Mouse (Mus musculus) ovary, postnatal 10 days (tissue): Measurements from ENCODE around the gene Sptbn1.

Experiments used
- DNase-seq: peaks from one replicate; pipeline ENCODE4 v3.0.0; 2022; ENCODE audit warnings: low spot score

Gene Sptbn1

GRCm38 (mm10) chr11:30166551-30166922 lies 101.4 kb downstream of the Sptbn1 start:
- DNase-seq = no peak

DNA sequence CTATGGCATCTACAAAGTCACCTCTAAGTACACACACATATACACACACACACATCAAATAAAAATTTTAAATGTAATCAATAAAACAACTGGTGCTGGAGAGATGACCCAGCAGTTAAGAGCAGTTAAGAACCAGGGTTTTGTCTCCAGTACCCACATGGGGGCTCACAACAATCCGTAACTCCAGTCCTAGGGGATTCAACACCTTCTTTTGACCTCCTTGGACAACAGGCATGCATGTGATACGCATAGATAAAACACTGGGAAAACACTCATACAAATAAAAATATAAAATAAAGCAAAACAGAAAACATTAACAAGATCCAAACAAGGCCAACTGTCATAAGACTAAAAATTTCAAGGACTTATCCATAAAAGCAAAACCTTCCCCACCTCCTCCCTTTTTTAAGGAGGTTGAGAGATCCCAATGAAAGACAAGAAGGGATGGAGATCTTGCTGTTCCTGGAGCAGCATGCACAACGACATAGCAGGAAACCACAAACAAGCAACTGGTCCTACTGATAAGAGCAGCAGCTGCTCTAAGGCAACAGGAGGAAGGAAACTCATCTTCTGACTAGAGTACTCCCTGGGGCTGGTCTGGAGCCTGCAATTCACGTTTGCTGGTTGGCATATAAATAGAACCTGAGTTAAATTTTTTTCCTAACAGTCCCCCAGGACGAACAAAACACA lies 102.0 kb downstream of the Sptbn1 start:
- no peak for DNase-seq

DNA sequence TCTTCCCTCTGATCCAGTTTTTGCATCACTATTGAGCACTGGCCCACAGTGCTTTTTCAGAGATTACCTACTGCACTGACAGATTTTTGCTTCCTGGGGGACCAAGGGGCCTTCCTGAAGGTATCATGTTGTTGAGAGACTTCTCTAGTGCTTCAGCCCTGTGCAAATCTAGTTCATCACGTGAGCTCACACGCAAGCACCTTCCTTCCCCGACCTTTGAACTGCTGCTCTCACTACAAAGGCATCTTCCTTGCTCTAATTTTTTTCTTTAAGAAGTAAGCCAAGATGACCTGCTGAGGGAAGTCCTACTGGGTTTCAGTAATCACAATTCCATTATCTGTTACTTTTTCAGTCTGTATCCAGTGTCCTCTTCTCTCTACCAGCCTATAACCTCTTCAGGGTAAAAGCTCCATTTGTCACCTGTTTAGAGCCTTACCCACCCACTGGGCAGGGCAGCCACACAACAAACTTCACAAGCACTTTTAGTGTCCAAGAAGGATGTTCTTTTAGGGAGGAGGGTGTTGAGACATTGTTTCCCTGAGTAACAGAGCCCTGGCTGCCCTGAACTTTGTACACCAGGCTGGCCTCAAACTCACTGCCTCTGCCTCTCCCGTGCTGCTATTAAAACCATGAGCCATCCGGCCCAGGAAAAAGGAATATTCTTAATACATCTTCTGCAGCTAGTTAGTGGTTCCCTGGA lies 103.3 kb downstream of the Sptbn1 start:
- DNase-seq = no peak

DNA sequence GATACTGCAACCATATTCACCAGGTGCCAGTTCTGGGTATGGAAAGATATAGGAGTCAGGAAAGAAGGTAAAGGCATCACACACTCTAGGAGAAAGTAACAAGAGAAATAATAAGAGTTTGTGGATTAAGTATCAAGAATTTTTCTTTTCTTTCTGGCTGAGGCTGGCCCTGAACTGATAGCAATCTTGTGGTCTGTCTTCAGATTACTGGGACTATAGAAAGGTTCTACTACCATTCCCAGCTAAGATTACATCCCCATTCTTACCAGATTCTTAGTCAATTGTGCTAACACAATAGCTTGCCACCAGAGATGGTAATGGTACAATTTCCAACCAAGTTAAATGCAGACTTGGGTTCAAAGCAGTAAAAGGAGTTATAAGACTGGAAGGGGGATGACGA lies 104.1 kb downstream of the Sptbn1 start:
- no peak for DNase-seq

DNA sequence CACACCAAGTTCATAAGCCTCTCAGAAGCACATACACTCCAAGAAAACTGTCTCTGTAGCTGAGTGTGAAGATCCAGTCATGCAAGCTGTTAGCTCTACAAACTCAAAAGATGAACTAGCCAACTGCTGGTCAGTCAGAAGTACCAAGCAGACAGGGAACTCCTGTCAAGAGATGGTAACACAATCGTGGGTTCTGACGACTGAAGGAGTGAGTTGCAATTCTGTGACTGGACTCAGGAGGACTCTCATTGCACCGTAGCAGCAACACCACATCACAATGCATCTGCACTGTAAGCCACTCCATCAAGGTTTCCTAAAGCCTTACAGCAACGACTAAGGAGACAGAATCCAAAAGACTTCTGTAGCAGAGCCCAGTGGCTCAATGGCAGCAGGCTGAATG lies 104.9 kb downstream of the Sptbn1 start:
- no peak for DNase-seq

- DNase-seq = no peak
These were observed 106.2 kb downstream of the Sptbn1 start for GRCm38 (mm10) chr11:30161744-30162143.

GRCm38 (mm10) chr11:30161173-30161650 lies 106.8 kb downstream of the Sptbn1 start:
- DNase-seq = peak; percentile 24

- no peak for DNase-seq
These were observed 107.3 kb downstream of the Sptbn1 start for GRCm38 (mm10) chr11:30160625-30161172.

- DNase-seq = no peak
These were observed 108.3 kb downstream of the Sptbn1 start for GRCm38 (mm10) chr11:30159545-30160255.

DNA sequence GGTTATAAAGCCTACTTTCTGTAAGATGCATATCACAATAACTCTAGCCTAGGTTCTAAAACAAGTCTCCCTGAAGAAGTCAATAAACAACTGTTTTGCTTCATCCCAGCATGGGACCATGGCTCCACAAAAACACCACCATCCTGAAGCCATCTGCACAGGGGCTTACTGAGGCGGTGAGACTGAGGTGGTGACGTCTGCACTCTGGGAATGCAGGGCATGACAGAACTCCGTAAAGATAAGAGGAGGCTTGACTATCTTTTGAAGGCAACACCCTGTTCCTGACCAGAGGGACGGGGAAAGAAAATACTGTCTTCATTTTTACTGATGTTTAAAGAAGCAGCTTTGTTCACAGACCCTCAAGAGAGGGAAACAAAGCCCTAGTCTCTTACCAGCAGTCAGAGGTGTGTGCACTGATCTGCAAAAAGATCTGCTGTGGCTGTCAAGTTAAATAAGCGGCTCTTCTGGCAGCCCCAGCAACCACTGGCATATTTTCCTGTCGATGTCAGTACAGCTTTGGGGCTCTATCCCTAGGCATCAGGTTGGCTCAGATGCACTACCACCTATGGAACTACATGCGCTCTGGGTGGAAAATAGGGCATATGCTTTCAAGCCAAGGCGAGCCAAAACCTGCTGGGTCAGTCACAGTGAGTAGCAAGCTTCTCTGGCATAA lies 109.8 kb downstream of the Sptbn1 start:
- no peak for DNase-seq

DNA sequence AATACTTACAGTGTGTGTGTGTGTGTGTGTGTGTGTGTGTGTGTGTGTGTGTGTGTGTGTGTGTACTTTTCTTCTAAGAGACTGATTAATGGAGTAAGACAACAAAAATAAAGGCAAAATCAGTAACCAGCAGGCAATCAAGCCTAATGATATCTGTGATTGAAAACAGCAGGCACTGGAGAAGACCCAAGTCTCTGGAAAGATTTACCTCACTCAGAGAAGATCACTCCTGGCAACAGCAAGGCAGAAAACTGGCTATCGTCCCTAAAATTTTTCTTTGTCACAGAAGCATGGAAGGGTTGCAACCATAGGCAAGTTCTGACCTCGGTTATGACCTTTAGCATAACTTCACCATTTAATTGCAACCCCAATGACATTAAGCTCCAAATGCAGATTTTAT lies 112.1 kb downstream of the Sptbn1 start:
- DNase-seq = no peak

- DNase-seq = no peak
These were observed 113.0 kb downstream of the Sptbn1 start for GRCm38 (mm10) chr11:30154980-30155379.

- DNase-seq = no peak
These were observed 119.1 kb downstream of the Sptbn1 start for GRCm38 (mm10) chr11:30148888-30149287.

- no peak for DNase-seq
These were observed 119.6 kb downstream of the Sptbn1 start for GRCm38 (mm10) chr11:30148378-30148777.

DNA sequence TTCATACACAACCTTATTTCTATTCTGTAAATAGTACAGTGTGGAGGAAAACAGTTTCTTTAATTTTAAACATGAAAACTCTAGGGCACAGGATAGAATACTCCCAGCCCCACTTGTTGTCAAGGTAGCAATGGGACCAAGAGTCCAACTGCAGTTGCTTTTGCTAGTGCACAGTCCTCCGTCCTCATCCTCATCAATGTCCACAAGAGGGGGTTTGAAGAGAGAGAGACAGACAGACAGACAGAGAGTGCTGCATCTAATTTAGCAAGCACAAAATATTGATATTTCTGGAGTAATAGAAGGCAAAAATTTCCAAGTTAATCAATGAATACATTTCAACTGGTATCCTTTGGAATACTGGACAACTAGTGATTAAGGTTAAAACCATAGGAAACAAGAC lies 120.1 kb downstream of the Sptbn1 start:
- no peak for DNase-seq

DNA sequence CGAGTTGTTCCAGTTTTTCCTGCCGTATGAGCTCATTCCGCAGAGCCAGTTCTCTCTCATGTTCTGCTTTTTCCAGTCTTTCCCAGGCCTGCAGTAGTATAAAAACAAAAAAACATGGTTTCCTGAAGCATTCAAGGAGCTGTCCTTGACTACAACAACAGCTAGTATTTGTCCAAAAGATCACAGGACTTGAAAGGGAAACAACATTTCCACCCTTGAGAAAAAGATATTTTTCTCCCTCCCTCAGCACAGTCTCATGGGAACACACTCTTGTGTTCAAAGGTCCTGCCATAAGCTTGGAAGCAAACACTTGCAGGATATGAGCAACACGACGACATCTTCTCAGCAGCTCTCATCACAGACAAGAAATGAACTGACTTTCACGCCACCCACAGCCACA lies 124.9 kb downstream of the Sptbn1 start:
- no peak for DNase-seq

- no peak for DNase-seq
These were observed 128.7 kb downstream of the Sptbn1 start for GRCm38 (mm10) chr11:30139165-30139826.

DNA sequence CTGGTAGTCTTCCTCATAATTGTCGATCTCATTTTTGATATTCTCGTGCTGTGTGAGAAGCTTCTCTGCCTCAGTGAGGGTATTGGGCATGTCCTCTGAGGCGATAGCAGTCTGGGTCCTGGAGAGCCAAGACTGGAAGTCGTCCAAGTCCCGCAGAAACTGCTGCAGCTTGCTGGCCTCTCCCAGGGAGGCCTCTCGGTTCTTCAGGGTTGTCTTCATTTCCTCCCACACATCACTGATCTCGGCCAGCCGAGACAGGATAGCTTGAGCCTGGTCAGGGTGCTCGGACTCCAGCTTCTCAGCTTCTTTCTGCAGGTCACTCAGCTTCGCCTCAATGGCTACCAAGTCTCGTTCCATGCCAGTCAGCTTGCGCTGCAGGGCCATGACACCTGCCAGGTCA lies 130.9 kb downstream of the Sptbn1 start:
- no peak for DNase-seq

GRCm38 (mm10) chr11:30134058-30134457 lies 133.9 kb downstream of the Sptbn1 start:
- DNase-seq = no peak

DNA sequence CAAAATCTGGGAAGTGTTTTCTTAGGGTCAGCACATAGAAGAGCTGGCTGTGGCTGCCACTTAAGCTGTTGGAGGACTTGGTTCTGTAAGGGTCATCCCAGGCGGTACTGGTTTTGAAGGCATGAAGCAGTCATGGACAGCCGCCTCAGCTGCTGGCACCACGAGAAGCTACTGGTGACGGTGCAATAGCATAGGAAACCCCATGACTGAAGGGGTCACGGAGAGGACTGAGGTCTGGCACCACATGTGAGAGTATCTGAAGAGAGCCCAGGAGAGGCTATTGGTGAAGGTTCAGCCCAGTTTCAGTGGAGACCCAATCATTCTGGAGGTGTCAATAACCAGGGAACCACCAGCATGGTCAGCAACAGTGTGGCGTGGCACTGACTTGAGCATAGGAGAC lies 135.4 kb downstream of the Sptbn1 start:
- DNase-seq = no peak

GRCm38 (mm10) chr11:30131640-30132039 lies 136.3 kb downstream of the Sptbn1 start:
- DNase-seq = no peak

GRCm38 (mm10) chr11:30129339-30129738 lies 138.6 kb downstream of the Sptbn1 start:
- no peak for DNase-seq
